Mouse (Mus musculus) G1E (cell line): Measurements from ENCODE around the gene Fam89b.

Source experiments
- CTCF ChIP-seq: IDR thresholded peaks from 2 replicates; pipeline ENCODE4 v1.5.1; 2012; ENCODE audit warnings: low read depth, low read length, inconsistent platforms, mixed read lengths
- GATA1 ChIP-seq: IDR thresholded peaks from 2 replicates; pipeline ENCODE4 v1.6.1; 2012; ENCODE audit warnings: borderline replicate concordance, low read length, inconsistent platforms, mixed read lengths
- TAL1 ChIP-seq: conservative IDR thresholded peaks from 2 replicates; pipeline ENCODE4 v1.6.1; 2012; ENCODE audit warnings: low read depth, low read length, inconsistent platforms, mixed read lengths

DNA sequence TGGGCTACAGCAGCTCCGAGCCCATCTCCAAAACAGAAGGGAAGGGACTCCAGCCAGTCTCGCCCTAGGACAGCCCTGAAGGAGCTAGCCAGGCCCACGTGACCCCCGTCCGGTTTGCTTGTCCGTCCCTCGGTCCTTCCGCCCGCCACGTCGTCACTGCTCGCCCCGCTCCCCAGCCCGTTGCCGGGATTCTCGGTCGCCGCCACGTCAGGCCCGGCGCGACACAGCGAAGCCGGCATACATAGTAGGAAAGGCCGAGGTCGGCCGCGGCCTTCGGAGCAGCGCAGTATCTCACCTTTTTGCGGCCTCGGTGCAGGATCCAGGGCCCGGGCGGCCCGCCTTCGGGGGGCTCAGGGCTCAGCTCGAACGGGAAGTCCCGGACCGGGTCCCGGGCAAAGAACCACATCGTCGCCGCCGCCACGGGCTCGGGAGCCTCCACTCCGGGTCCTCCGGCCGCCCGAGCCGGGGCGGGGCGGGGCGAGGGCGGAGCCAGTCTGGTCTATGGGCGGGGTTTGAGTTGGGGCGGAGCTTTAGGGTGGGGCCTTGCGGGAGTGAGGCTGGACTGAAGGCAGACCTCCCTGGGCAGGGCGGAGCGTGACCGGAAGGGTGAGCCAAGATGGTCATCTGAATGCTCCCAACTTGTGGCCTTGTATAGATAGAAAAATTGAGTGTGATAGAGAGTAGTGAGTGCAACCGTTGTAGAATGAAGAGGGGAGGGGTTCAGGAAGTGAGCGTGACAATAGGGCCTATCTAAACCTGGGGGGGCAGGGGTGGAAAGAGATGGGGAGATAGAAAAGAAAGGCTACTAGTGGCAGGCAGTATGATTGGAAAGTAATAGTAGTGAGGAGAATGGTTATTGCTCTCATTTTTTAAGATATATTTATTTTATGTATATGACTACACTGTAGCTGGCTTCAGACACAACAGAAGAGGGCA is 41.7 kb upstream of the Fam89b start, which contains the start of gene Scyl1:
- TF ChIP-seq GATA1 (no peak), CTCF (no peak), TAL1 (no peak)
